Mouse (Mus musculus) midbrain, embryonic 11.5 days (tissue): ENCODE data around the gene Rpl10a. TPM values are rescaled to one million over a fixed set of nuclear protein-coding genes. Genes with fewer than 3 reads are reported as not detected.
"Not testable (repeated sequence)": the region's sequence is repeated elsewhere in the genome, so short reads cannot be mapped to it uniquely, and the experiment has no call there.

ENCODE experiments used
- ATAC-seq: fragments of 200-750 bp; cut with Nextera tagmentation; 2 replicates; pipeline ENCODE4 v1.8.0; 2017; ENCODE audit warnings: moderate TSS enrichment, moderate library complexity; ENCODE audit not compliant: low FRiP score
- DNase-seq: peaks from one replicate; pipeline ENCODE4 v3.0.0; 2015; ENCODE audit warnings: low spot score; ENCODE audit errors: missing footprints
- H3K27ac ChIP-seq: fragments of 300-500 bp; sonication (generic); 2 replicates; pipeline ENCODE4 v1.5.1; 2014; ENCODE audit warnings: low read depth, low read length
- H3K27me3 ChIP-seq: fragments of 300-500 bp; sonication (generic); 2 replicates; pipeline ENCODE4 v1.6.1; 2014; ENCODE audit warnings: mild to moderate bottlenecking, low read length, moderate library complexity, mixed read lengths; ENCODE audit not compliant: control insufficient read depth, insufficient read depth
- H3K36me3 ChIP-seq: fragments of 300-500 bp; sonication (generic); 2 replicates; pipeline ENCODE4 v1.6.1; 2014; ENCODE audit warnings: mild to moderate bottlenecking, low read length, moderate library complexity, mixed read lengths; ENCODE audit not compliant: control insufficient read depth, insufficient read depth
- H3K4me1 ChIP-seq: fragments of 300-500 bp; sonication (generic); 2 replicates; pipeline ENCODE4 v1.6.1; 2014; ENCODE audit warnings: low read length; ENCODE audit not compliant: control insufficient read depth, insufficient read depth
- H3K4me2 ChIP-seq: fragments of 300-500 bp; sonication (generic); 2 replicates; pipeline ENCODE4 v1.6.1; 2014; ENCODE audit warnings: mild to moderate bottlenecking, moderate library complexity
- H3K4me3 ChIP-seq: fragments of 300-500 bp; sonication (generic); 2 replicates; pipeline ENCODE4 v1.5.1; 2014; ENCODE audit warnings: low read depth, low read length
- H3K9ac ChIP-seq: fragments of 300-500 bp; sonication (generic); 2 replicates; pipeline ENCODE4 v1.6.1; 2014; ENCODE audit warnings: low read length
- H3K9me3 ChIP-seq: fragments of 300-500 bp; sonication (generic); 2 replicates; pipeline ENCODE4 v1.6.1; 2016; ENCODE audit warnings: low read length; ENCODE audit not compliant: control insufficient read depth
- WGBS: fragments of 180-500 bp; shearing (Covaris S2); extraction: QIAGEN DNeasy Blood & Tissue Kit; methylation state at CpG from one replicate; pipeline ENCODE4 v1.1.7; 2014; 5-methylcytosine and 5-hydroxymethylcytosine counted together
- polyA plus RNA-seq: library from polyadenylated mRNA; unstranded; fragments of >200 nt; fragmentation: Nextera tagmentation; extraction: Ambion mirVana; gene quantifications from 2 replicates; pipeline ENCODE4 v1.2.1, GENCODE M21; 2014

Rpl10a gene
- polyA plus RNA-seq, 1 experiment from 2014 or later = 471 TPM

DNA sequence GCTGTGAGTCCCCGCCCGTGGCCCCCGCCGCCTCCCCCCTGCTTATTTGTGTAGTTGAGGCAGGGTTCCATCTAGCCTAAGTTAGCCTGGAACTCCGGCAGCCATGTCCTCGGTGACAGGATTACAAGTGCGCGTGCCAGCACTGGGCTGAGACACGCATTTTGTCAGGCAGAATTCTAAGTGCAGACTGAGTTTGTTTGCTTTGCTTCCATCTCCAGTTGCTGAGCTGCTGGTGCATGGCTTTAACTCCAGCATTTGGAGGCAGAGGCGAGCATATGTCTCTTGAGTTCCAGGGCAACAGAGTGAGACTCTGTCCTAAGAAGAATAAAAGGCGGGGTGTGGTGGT, 14.4 kb upstream of the Rpl10a start:
- DNase-seq (no peak), ATAC-seq (no peak)
- Histone ChIP-seq H3K4me3 (peak overlapping the region; percentile 84), H3K27ac (peak overlapping the region; percentile 69), H3K27me3 (no peaks in the 10 kb centered on the region), H3K36me3 (peaks cover 5% of the 10 kb centered on the region; the same call in 1 of the 2 replicates), H3K9me3 (no peaks in the 10 kb centered on the region), H3K9ac (peak overlapping the region; percentile 91), H3K4me2 (peak overlapping the region; percentile 89), H3K4me1 (peaks cover 10% of the 10 kb centered on the region)
- under 1% methylated on average over 11 of the region's 11 CpGs for WGBS

DNA sequence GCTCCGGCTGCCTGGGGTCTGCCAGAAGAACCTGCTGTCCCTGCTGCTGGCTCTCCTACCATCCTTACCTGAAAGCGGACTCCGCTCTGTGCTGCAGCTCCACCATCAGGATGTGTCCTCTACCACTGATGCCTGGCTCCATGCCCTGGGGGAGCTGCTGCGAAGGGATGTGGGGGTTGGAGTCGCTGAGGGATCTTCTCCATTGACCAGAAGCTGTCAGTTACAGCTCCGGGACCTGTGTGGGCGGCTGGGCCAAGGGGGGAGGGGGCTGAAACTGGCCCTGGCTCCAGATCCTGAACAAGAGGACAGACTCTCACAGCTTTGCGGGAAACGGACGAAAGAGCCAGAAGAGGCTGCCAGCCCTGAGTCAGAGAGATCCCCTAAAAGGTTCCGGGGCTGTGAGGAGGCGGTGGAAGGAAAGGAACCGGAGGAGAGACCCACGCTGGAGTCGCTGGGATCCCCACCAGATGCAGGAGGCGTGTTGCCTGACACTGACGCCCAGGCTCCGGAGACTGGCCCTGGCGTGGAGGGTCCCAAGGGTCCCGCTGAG, 12.6 kb upstream of the Rpl10a start:
- ATAC-seq = no peak
- no peaks in the 10 kb centered on the region for H3K9me3 ChIP-seq
- 89% methylated on average over 20 of the region's 20 CpGs for WGBS
- H3K27me3 ChIP-seq = no peaks in the 10 kb centered on the region
- H3K4me3 ChIP-seq = no peak overlapping the region
- peaks cover 10% of the 10 kb centered on the region for H3K4me1 ChIP-seq
- H3K9ac ChIP-seq = no peak overlapping the region
- peaks cover 5% of the 10 kb centered on the region; the same call in 1 of the 2 replicates for H3K36me3 ChIP-seq
- no peak overlapping the region for H3K27ac ChIP-seq
- no peak for DNase-seq
- no peak overlapping the region for H3K4me2 ChIP-seq

DNA sequence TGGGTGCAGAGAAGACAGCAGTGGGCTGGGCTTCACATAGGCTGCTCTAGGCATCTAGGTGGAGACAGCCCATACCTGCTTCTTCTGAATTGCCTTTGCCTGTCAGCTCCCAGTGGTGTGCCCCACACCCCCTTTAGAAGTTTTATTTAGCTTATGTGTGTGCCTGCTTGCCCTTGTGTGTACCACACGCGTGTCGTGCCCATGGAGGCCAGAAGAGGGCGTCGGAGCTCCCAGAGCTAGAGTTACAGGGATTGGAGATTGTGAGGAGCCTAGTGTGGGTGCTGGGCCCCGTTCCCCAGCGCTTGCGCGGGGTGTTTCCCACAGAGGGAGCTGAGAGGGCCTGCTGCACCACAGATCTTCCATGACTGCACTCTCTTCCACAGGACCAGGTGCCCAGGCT, 11.8 kb upstream of the Rpl10a start:
- H3K4me1 ChIP-seq = peaks cover 10% of the 10 kb centered on the region
- no peak for ATAC-seq

DNA sequence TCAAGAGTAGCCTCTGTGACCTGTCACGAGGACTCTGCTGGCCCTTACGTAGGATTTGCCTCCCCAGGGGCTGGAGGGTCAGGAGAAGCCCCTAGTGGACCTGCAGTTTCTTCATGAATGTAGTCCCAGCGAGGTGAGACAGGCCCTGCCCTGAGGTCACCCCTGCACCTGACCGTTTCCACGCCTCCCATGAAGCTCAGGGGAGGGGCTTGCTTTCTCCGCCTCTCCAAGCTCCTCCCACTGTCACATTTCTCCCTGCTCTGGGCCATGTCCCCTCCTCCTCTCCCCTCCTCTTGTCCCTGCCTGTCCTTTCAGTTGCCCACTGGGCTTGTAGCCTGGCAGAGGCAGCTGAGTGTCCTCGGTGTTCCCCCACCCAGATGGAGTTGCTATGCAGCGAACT, 11.2 kb upstream of the Rpl10a start:
- H3K4me2 ChIP-seq = no peak overlapping the region
- no peak overlapping the region for H3K9ac ChIP-seq
- DNase-seq (no peak), ATAC-seq (no peak)
- no peak overlapping the region for H3K27ac ChIP-seq
- no peak overlapping the region for H3K4me3 ChIP-seq
- no peaks in the 10 kb centered on the region for H3K27me3 ChIP-seq
- peaks cover 10% of the 10 kb centered on the region for H3K4me1 ChIP-seq
- WGBS = 60% methylated on average over 8 of the region's 8 CpGs
- H3K9me3 ChIP-seq = no peaks in the 10 kb centered on the region
- H3K36me3 ChIP-seq = peaks cover 5% of the 10 kb centered on the region; the same call in 1 of the 2 replicates

More for the DNA sequence above, 11.8 kb upstream of the Rpl10a start:
- H3K36me3 ChIP-seq = peaks cover 5% of the 10 kb centered on the region; the same call in 1 of the 2 replicates
- H3K4me2 ChIP-seq = no peak overlapping the region
- H3K9me3 ChIP-seq = no peaks in the 10 kb centered on the region
- H3K27me3 ChIP-seq = no peaks in the 10 kb centered on the region
- no peak for DNase-seq
- no peak overlapping the region for H3K9ac ChIP-seq
- no peak overlapping the region for H3K4me3 ChIP-seq
- no peak overlapping the region for H3K27ac ChIP-seq
- 91% methylated on average over 9 of the region's 9 CpGs for WGBS

DNA sequence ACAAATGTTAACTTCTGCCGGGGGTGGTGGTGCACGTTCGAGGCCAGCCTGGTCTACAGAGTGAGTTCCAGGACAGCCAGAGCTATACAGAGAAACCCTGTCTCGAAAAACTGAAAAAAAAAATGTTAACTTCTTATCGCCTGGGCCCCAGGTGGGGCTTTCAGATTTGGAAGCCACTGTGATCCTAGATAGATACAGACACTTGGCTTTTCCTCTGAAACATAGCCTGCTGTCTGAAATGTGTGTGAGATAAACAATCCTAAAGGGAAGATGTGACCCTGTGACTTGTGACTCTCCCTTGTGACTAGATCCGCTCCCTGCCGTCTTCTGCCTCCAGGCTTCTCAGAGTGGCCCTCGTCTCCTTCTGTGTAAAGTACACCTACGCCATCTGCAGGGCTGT, 10.5 kb upstream of the Rpl10a start:
- Histone ChIP-seq H3K27me3 (no peaks in the 10 kb centered on the region), H3K36me3 (peaks cover 5% of the 10 kb centered on the region; the same call in 1 of the 2 replicates), H3K4me1 (peaks cover 10% of the 10 kb centered on the region), H3K4me2 (no peak overlapping the region), H3K9me3 (no peaks in the 10 kb centered on the region), H3K4me3 (no peak overlapping the region), H3K9ac (no peak overlapping the region), H3K27ac (no peak overlapping the region)
- 86% methylated on average over 9 of the region's 9 CpGs for WGBS
- ATAC-seq (no peak), DNase-seq (no peak)

DNA sequence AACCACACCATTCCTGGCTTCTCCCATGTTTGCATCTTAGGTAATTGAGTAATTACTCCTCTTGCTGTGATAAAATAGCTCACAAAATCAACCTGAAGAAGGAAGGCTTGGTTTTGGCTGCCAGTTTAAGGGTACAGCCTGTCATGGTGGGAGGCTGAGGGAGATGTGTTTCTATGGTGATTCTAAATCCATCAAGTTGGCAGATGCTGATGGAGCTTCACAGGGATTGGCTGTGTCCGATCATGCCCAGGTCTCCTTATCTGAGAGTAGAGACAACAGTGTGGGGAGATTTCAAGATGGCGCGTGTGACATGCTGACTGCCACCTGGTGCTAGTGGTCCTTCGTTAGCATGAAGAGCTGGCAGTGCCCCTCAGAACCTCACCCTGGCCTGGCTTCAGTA, 6.6 kb upstream of the Rpl10a start:
- H3K9me3 ChIP-seq = no peaks in the 10 kb centered on the region
- H3K4me1 ChIP-seq = no peaks in the 10 kb centered on the region
- peaks cover 5% of the 10 kb centered on the region; the same call in 1 of the 2 replicates for H3K36me3 ChIP-seq
- H3K9ac ChIP-seq = no peak overlapping the region
- no peak for DNase-seq
- no peaks in the 10 kb centered on the region for H3K27me3 ChIP-seq
- ATAC-seq = no peak
- H3K4me2 ChIP-seq = no peak overlapping the region
- H3K4me3 ChIP-seq = no peak overlapping the region
- 91% methylated on average over 4 of the region's 4 CpGs for WGBS
- no peak overlapping the region for H3K27ac ChIP-seq

DNA sequence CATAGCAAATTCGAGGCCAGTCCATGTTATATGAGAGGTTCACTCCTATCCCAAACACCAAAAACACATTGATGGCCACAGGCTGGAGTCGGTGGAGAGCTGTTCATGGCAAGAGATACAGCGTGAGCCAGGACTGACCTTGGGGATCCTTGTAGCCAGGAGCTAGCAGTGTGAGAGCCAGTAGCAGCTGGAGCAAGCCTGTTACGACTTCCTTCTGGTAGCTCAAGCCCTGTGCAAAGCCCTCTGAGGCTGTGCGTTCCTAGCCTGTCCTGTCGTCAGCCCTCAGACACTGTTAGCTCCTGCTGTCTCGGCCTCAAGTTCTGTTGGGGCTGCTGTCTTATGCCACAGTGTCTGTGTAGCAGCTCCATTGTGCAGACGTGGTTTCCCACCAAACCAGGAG, 4.5 kb upstream of the Rpl10a start:
- H3K27ac ChIP-seq = no peak overlapping the region
- H3K36me3 ChIP-seq = no peaks in the 10 kb centered on the region
- H3K9ac ChIP-seq = no peak overlapping the region
- no peaks in the 10 kb centered on the region for H3K27me3 ChIP-seq
- 92% methylated on average over 8 of the region's 8 CpGs for WGBS
- no peaks in the 10 kb centered on the region for H3K9me3 ChIP-seq
- DNase-seq (no peak), ATAC-seq (no peak)
- H3K4me1 ChIP-seq = peaks cover 6% of the 10 kb centered on the region; the same call in 1 of the 2 replicates
- H3K4me2 ChIP-seq = no peak overlapping the region
- H3K4me3 ChIP-seq = no peak overlapping the region

DNA sequence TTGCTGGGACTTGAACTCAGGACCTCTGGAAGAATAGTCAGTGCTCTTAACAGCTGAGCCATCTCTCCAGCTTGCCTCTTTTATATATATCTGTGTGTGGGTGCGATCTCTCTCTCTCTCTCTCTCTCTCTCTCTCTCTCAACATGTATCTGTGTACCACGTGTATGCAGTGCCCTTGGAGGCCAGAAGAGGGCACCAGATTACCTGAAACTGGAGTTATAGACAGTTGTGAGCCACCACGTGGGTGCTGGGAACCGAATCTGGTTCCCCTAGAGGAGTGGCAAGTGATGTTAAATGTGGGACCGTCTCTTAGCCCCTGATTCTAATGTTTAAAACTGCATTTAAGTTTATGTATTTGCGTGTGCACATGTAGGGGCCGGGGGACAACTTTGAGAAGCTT, 3.9 kb upstream of the Rpl10a start:
- not testable (repeated sequence) for DNase-seq, H3K9ac ChIP-seq, H3K9me3 ChIP-seq, H3K4me3 ChIP-seq, ATAC-seq, H3K36me3 ChIP-seq, H3K4me2 ChIP-seq, H3K4me1 ChIP-seq, H3K27ac ChIP-seq, H3K27me3 ChIP-seq
- WGBS = 98% methylated on average over 7 of the region's 7 CpGs

DNA sequence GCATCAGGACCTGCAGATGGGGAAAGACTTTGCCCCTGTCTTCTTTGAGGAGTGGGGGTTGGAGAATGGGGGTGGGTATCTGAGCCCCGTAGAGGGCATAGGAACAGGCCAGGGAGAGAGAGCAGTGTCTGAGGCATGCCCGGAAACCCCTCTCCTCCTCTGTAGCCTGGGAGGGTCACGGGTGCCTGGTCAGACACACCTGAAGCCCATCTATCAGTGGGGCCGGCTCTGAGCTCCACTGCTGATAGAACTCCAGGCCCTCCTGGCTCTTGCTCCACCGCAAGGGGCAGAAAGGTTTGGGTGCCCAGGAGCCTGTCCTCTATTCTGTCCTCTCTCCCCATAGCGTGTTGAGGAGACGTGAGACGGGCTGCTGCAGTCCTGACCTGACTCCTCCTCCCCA, 2.5 kb upstream of the Rpl10a start:
- Histone ChIP-seq H3K4me1 (peaks cover 16% of the 10 kb centered on the region), H3K4me3 (no peak overlapping the region), H3K9me3 (no peaks in the 10 kb centered on the region), H3K36me3 (peaks cover 3% of the 10 kb centered on the region), H3K4me2 (no peak overlapping the region), H3K9ac (no peak overlapping the region), H3K27me3 (no peaks in the 10 kb centered on the region), H3K27ac (no peak overlapping the region)
- ATAC-seq (no peak), DNase-seq (no peak)
- WGBS = 98% methylated on average over 8 of the region's 8 CpGs
